Mouse (Mus musculus) splenic B cell, adult 2 months (primary cell): Measurements from ENCODE around the gene Psmg4.

Experiments used
- DNase-seq: peaks from one replicate; pipeline ENCODE4 v3.0.0-alpha.2; 2011; ENCODE audit warnings: low read depth, low spot score
- H3K27me3 ChIP-seq: 2 replicates; pipeline ENCODE4 v1.6.1; 2012; ENCODE audit warnings: mild to moderate bottlenecking, low read length, moderate library complexity, mixed read lengths; ENCODE audit not compliant: control insufficient read depth, poor library complexity, insufficient read depth, severe bottlenecking
- H3K36me3 ChIP-seq: 2 replicates; pipeline ENCODE4 v1.6.1; 2012; ENCODE audit warnings: mild to moderate bottlenecking, low read length, moderate library complexity, mixed read lengths; ENCODE audit not compliant: control insufficient read depth, poor library complexity, insufficient read depth, severe bottlenecking

The Psmg4 gene

GRCm38 (mm10) chr13:34132875-34133274, 29.9 kb upstream of the Psmg4 start:
- Histone ChIP-seq H3K27me3 (no peaks in the 10 kb centered on the region), H3K36me3 (no peaks in the 10 kb centered on the region)
- DNase-seq, result no peak

GRCm38 (mm10) chr13:34133326-34134071, 29.3 kb upstream of the Psmg4 start:
- H3K36me3 ChIP-seq, result no peaks in the 10 kb centered on the region
- no peak for DNase-seq
- no peaks in the 10 kb centered on the region for H3K27me3 ChIP-seq

GRCm38 (mm10) chr13:34134276-34134675, 28.5 kb upstream of the Psmg4 start:
- DNase-seq, result no peak
- Histone ChIP-seq H3K36me3 (no peaks in the 10 kb centered on the region), H3K27me3 (no peaks in the 10 kb centered on the region)

- DNase-seq, result no peak
- Histone ChIP-seq H3K27me3 (no peaks in the 10 kb centered on the region), H3K36me3 (no peaks in the 10 kb centered on the region)
Measured at GRCm38 (mm10) chr13:34136605-34137004, 26.2 kb upstream of the Psmg4 start.

GRCm38 (mm10) chr13:34143389-34143788, 19.4 kb upstream of the Psmg4 start:
- no peaks in the 10 kb centered on the region for H3K27me3 ChIP-seq
- DNase-seq, result no peak
- no peaks in the 10 kb centered on the region for H3K36me3 ChIP-seq

- no peaks in the 10 kb centered on the region for H3K27me3 ChIP-seq
- H3K36me3 ChIP-seq, result no peaks in the 10 kb centered on the region
- DNase-seq, result no peak
Measured at GRCm38 (mm10) chr13:34146916-34147315, 15.8 kb upstream of the Psmg4 start.

GRCm38 (mm10) chr13:34148181-34148580, 14.6 kb upstream of the Psmg4 start:
- Histone ChIP-seq H3K27me3 (no peaks in the 10 kb centered on the region), H3K36me3 (no peaks in the 10 kb centered on the region)
- no peak for DNase-seq

- Histone ChIP-seq H3K36me3 (no peaks in the 10 kb centered on the region), H3K27me3 (no peaks in the 10 kb centered on the region)
- DNase-seq, result peak; percentile 38
Measured at GRCm38 (mm10) chr13:34148767-34149392, 13.9 kb upstream of the Psmg4 start.

GRCm38 (mm10) chr13:34149463-34150176, 13.1 kb upstream of the Psmg4 start:
- Histone ChIP-seq H3K36me3 (no peaks in the 10 kb centered on the region), H3K27me3 (0 out of 2 replicates have a peak, but pooled peaks cover 2% of the 10 kb centered on the region)
- DNase-seq, result no peak

- no peak for DNase-seq
- H3K27me3 ChIP-seq, result 0 out of 2 replicates have a peak, but pooled peaks cover 2% of the 10 kb centered on the region
- H3K36me3 ChIP-seq, result no peaks in the 10 kb centered on the region
Measured at GRCm38 (mm10) chr13:34150271-34151027, 12.3 kb upstream of the Psmg4 start.

- Histone ChIP-seq H3K36me3 (no peaks in the 10 kb centered on the region), H3K27me3 (0 out of 2 replicates have a peak, but pooled peaks cover 2% of the 10 kb centered on the region)
- DNase-seq, result no peak
Measured at GRCm38 (mm10) chr13:34151425-34151824, 11.3 kb upstream of the Psmg4 start.

- no peaks in the 10 kb centered on the region for H3K36me3 ChIP-seq
- no peak for DNase-seq
Measured at GRCm38 (mm10) chr13:34152695-34153094, 10.1 kb upstream of the Psmg4 start.

GRCm38 (mm10) chr13:34153254-34154011, 9.3 kb upstream of the Psmg4 start:
- Histone ChIP-seq H3K36me3 (no peaks in the 10 kb centered on the region), H3K27me3 (0 out of 2 replicates have a peak, but pooled peaks cover 2% of the 10 kb centered on the region)
- DNase-seq, result no peak

More at GRCm38 (mm10) chr13:34152695-34153094, 10.1 kb upstream of the Psmg4 start:
- 0 out of 2 replicates have a peak, but pooled peaks cover 2% of the 10 kb centered on the region for H3K27me3 ChIP-seq
